Mouse (Mus musculus) cerebellum, adult 2 months (tissue): ENCODE results near the gene Rho. TPM values are rescaled to one million over a fixed set of nuclear protein-coding genes. Genes with fewer than 3 reads are reported as not detected.
A peak's percentile ranks its signal among the peaks of the same experiment; 100 is the strongest.

Experiments used
- DNase-seq, 2 experiments: peaks; one replicate each; pipeline ENCODE4 v3.0.0; 2021
- H3K27ac ChIP-seq: fragments of 200-500 bp; 2 replicates; pipeline ENCODE4 v1.5.1; 2012; ENCODE audit warnings: low read length, control low read depth, inconsistent platforms; ENCODE audit not compliant: insufficient read depth
- H3K27me3 ChIP-seq: fragments of 200-500 bp; 2 replicates; pipeline ENCODE4 v1.6.1; 2012; ENCODE audit warnings: inconsistent platforms, mild to moderate bottlenecking, low read length, moderate library complexity; ENCODE audit not compliant: control insufficient read depth, insufficient read depth
- H3K4me1 ChIP-seq: fragments of 200-500 bp; 2 replicates; pipeline ENCODE4 v1.6.1; 2011; ENCODE audit warnings: low read length; ENCODE audit not compliant: control insufficient read depth, insufficient read depth
- H3K4me3 ChIP-seq: fragments of 200-500 bp; replicated peaks from 2 replicates; pipeline ENCODE3; 2011; ENCODE audit warnings: mild to moderate bottlenecking, low read depth, low read length, control low read depth; ENCODE audit not compliant: insufficient read depth
- CTCF ChIP-seq: fragments of 200-500 bp; IDR thresholded peaks from 2 replicates; pipeline ENCODE4 v1.5.1; 2011; ENCODE audit warnings: low read depth, mild to moderate bottlenecking, control low read depth, low read length, moderate library complexity, borderline replicate concordance; ENCODE audit not compliant: insufficient read depth
- POLR2A ChIP-seq: fragments of 200-500 bp; IDR thresholded peaks from 2 replicates; pipeline ENCODE4 v1.6.1; 2011; ENCODE audit warnings: low read length, control low read depth, borderline replicate concordance; ENCODE audit not compliant: insufficient read depth
- WGBS: fragments of 180-500 bp; shearing (Covaris S2); methylation state at CpG from one replicate; pipeline ENCODE4 v1.1.7; 2018; 5-methylcytosine and 5-hydroxymethylcytosine counted together
- polyA plus RNA-seq: library from polyadenylated mRNA; depleted of rRNA; stranded (reverse); fragments of >200 nt; gene quantifications from 2 replicates; pipeline ENCODE4 v1.2.3, GENCODE M21; 2012

The Rho gene
- polyA plus RNA-seq, 1 experiment = 0.79 TPM

DNA sequence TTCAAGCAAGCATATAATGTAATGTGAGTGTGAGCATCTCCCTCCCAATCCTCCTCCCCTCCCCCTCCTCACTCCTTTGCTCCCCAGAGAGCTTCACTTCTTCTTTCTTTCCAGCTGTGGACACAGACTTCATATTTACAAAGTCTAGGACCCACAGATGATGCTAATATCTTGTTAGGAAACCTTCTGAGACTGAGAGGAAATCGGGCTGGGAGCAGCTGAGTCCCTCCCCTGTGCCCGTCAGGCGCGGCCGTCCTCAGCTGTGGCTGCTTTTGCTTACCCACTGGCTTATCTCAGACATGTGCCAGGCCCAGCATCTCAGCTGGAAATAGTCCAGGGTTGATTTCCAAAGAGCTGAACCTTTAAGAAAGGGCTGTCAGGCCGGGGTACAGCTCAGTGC is 14.8 kb downstream of the Rho start:
- Histone ChIP-seq H3K4me3 (no peak overlapping the region), H3K27me3 (no peaks in the 10 kb centered on the region), H3K27ac (no peak overlapping the region), H3K4me1 (no peaks in the 10 kb centered on the region)
- WGBS = 28% methylated on average over 6 of the region's 6 CpGs
- TF ChIP-seq CTCF = no peak
- TF ChIP-seq POLR2A = no peak
- no peak for DNase-seq

DNA sequence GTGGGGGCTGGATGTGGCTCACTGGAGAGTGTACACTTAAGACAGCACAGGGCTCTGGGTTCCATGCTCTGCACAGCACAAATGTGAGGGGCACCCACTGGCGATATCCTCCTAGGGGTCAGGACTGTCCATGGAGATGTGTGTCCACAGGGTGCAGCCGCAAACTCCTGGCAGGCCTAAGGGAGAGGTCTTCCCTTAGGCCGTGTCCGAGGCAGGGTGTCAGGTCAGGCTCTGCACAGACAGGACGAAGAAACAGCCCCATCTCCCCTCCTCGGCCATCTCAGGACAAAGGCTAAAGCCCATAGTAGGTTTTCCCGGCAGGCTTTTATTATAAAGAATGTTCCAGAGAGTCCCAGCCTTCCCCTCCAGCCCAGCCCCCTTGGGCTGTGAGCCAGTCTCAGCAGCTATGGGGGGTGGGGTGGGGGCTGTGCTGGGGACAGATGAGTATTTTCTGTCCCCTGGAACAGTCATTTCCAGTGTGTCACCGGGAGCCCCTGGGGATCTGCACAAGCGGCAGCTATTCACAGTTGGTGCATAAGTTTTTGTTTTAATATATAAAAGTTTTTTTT is 23.0 kb downstream of the Rho start:
- 67% methylated on average over 9 of the region's 9 CpGs for WGBS
- TF ChIP-seq POLR2A (no peak), CTCF (no peak)
- peaks cover 56% of the 10 kb centered on the region for H3K4me1 ChIP-seq

DNA sequence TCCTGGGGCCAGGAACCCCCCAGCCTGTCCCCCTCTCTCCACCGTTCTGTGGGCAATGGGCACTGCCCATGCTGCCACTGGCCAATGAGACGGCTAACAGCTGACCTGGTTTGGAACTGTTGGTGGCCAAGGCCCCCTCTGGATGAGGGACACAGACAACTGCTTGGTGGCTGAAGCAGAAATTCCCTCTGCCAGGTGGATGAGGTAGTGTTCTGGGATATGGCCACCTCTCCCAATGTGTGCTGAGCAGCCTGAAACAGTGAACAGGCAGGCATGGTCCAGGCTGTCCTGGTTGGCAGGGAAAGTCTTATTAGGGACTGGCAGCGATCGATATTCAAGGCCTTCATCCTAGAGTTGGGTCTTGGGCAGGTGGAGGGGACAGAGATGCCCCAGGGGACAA is 23.6 kb downstream of the Rho start:
- 11% methylated on average over 4 of the region's 4 CpGs for WGBS
- peak; percentile 66 to 68 for DNase-seq
- Histone ChIP-seq H3K27ac (peak overlapping the region; percentile 51), H3K4me1 (peaks cover 57% of the 10 kb centered on the region), H3K27me3 (no peaks in the 10 kb centered on the region), H3K4me3 (no peak overlapping the region)
- TF ChIP-seq POLR2A = no peak
- TF ChIP-seq CTCF = no peak

More for the DNA sequence above, 23.0 kb downstream of the Rho start:
- Histone ChIP-seq H3K27me3 (no peaks in the 10 kb centered on the region), H3K27ac (0 out of 2 replicates have a peak overlapping the region, but pooled peaks have one; percentile 6), H3K4me3 (no peak overlapping the region)
- no peak for DNase-seq

- TF ChIP-seq CTCF (no peak), POLR2A (no peak)
- 58% methylated on average over 11 of the region's 11 CpGs for WGBS
- peak overlapping the region; percentile 51 for H3K27ac ChIP-seq
- no peak for DNase-seq
- H3K4me1 ChIP-seq = peaks cover 57% of the 10 kb centered on the region
- no peak overlapping the region for H3K4me3 ChIP-seq
- H3K27me3 ChIP-seq = no peaks in the 10 kb centered on the region
Observed at GRCm38 (mm10) chr6:115955664-115956063, 24.1 kb downstream of the Rho start.

- peak; percentile 24; the same call in 1 of the 2 replicates for TF ChIP-seq CTCF
- no peak for TF ChIP-seq POLR2A
- 42% methylated on average over 13 of the region's 13 CpGs for WGBS
- Histone ChIP-seq H3K4me1 (peaks cover 57% of the 10 kb centered on the region), H3K27me3 (no peaks in the 10 kb centered on the region), H3K4me3 (no peak overlapping the region), H3K27ac (peak overlapping the region; percentile 48)
- DNase-seq = no peak
Observed at GRCm38 (mm10) chr6:115956418-115956921, 24.9 kb downstream of the Rho start.

DNA sequence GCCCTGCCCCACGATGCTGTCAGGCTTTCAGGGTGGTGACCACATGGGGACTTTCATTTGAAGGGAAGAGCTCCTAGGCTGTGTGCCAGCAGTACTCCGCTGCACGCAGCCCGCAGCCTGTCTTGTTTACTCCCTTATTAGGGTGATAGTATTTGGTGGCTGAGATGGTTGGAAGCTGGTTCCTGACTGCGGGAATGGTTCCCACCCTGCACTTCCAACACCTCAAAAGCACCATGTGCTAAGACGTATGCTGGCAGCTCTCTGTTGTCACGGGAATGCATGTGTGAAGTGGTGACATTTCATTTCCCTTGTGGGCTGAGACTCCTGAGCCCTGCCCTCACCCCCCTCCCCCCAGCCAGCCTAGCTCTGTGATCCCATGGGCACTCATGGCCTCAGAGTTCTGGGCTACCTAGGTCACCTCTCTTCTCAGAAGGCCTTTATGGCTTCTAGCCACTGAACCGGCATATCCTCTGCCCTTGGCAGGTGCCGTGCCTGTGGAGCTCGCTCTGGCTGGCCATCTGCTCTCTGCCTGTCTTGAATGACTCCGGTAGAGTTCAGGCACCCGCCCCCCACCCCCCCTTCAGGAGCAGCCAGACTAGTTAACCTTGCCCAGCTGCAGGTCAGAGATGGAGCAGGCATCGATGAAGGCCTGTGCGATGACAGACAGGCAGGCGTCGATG is 25.5 kb downstream of the Rho start:
- peaks cover 62% of the 10 kb centered on the region for H3K4me1 ChIP-seq
- no peak overlapping the region for H3K4me3 ChIP-seq
- no peaks in the 10 kb centered on the region for H3K27me3 ChIP-seq
- WGBS = 6% methylated on average over 16 of the region's 16 CpGs
- TF ChIP-seq POLR2A (no peak), CTCF (no peak)
- peak overlapping the region; percentile 76 for H3K27ac ChIP-seq
- peak; percentile 82 to 93 for DNase-seq

- no peak for DNase-seq
- peaks cover 62% of the 10 kb centered on the region for H3K4me1 ChIP-seq
- 0 out of 2 replicates have a peak overlapping the region, but pooled peaks have one; percentile 8 for H3K27ac ChIP-seq
- TF ChIP-seq POLR2A (no peak), CTCF (no peak)
- no peak overlapping the region for H3K4me3 ChIP-seq
- WGBS = 53% methylated on average over 6 of the region's 6 CpGs
- H3K27me3 ChIP-seq = no peaks in the 10 kb centered on the region
Observed at GRCm38 (mm10) chr6:115957681-115958080, 26.1 kb downstream of the Rho start.

- Histone ChIP-seq H3K27me3 (no peaks in the 10 kb centered on the region), H3K4me1 (peaks cover 62% of the 10 kb centered on the region), H3K27ac (no peak overlapping the region), H3K4me3 (no peak overlapping the region)
- 87% methylated on average over 9 of the region's 9 CpGs for WGBS
- no peak for DNase-seq
- TF ChIP-seq CTCF = no peak
- no peak for TF ChIP-seq POLR2A
Observed at GRCm38 (mm10) chr6:115958445-115958844, 26.9 kb downstream of the Rho start.
